Mouse (Mus musculus) urinary bladder, adult 2 months (tissue): ENCODE results near the gene Gm20708. TPM values are rescaled to one million over a fixed set of nuclear protein-coding genes. Genes with fewer than 3 reads are reported as not detected.
A peak's percentile ranks its signal among the peaks of the same experiment; 100 is the strongest.
"Not testable (repeated sequence)": the region's sequence is repeated elsewhere in the genome, so short reads cannot be mapped to it uniquely, and the experiment has no call there.

ENCODE experiments used
- DNase-seq: peaks from one replicate; pipeline ENCODE4 v3.0.0; 2022; ENCODE audit warnings: low spot score
- polyA plus RNA-seq: library from polyadenylated mRNA; depleted of rRNA; stranded (reverse); fragments of >200 nt; gene quantifications from 2 replicates; pipeline ENCODE4 v1.2.3, GENCODE M21; 2012

The Gm20708 gene
- polyA plus RNA-seq, 1 experiment = not detected

GRCm38 (mm10) chr11:117810401-117811046 is 1.1 kb downstream of the Gm20708 start:
- DNase-seq = peak; percentile 73

GRCm38 (mm10) chr11:117813867-117814266 is 4.4 kb downstream of the Gm20708 start:
- DNase-seq = no peak

- DNase-seq = no peak
Observed at GRCm38 (mm10) chr11:117814704-117815366, 5.4 kb downstream of the Gm20708 start.

GRCm38 (mm10) chr11:117815850-117816249 is 6.4 kb downstream of the Gm20708 start:
- DNase-seq = not testable (repeated sequence)

- no peak for DNase-seq
Observed at GRCm38 (mm10) chr11:117816389-117816996, 7.0 kb downstream of the Gm20708 start.

GRCm38 (mm10) chr11:117819095-117819494 is 9.6 kb downstream of the Gm20708 start:
- no peak for DNase-seq

- DNase-seq = no peak
Observed at GRCm38 (mm10) chr11:117820173-117820572, 10.7 kb downstream of the Gm20708 start.

- DNase-seq = no peak
Observed at GRCm38 (mm10) chr11:117821868-117822267, 12.4 kb downstream of the Gm20708 start.

GRCm38 (mm10) chr11:117822728-117823241 is 13.3 kb downstream of the Gm20708 start:
- DNase-seq = no peak

- DNase-seq = no peak
Observed at GRCm38 (mm10) chr11:117823411-117823810, 13.9 kb downstream of the Gm20708 start.

GRCm38 (mm10) chr11:117824060-117824969 is 14.8 kb downstream of the Gm20708 start:
- DNase-seq = peak; percentile 58

- DNase-seq = peak; percentile 48
Observed at GRCm38 (mm10) chr11:117825333-117826101, 16.0 kb downstream of the Gm20708 start, which contains the start of the genes Afmid and Tk1. Gene Afmid, plus strand, starts transcription at chr11:117825924. Gene Tk1, minus strand, starts transcription at chr11:117826092.

GRCm38 (mm10) chr11:117826164-117826563 is 16.7 kb downstream of the Gm20708 start:
- no peak for DNase-seq

- no peak for DNase-seq
Observed at GRCm38 (mm10) chr11:117826916-117827315, 17.4 kb downstream of the Gm20708 start.

GRCm38 (mm10) chr11:117827386-117827785 is 17.9 kb downstream of the Gm20708 start:
- no peak for DNase-seq

- no peak for DNase-seq
Observed at GRCm38 (mm10) chr11:117828149-117828887, 18.9 kb downstream of the Gm20708 start.

- no peak for DNase-seq
Observed at GRCm38 (mm10) chr11:117828888-117829604, 19.6 kb downstream of the Gm20708 start.

- DNase-seq = no peak
Observed at GRCm38 (mm10) chr11:117829671-117830215, 20.3 kb downstream of the Gm20708 start.

- DNase-seq = no peak
Observed at GRCm38 (mm10) chr11:117830401-117830800, 20.9 kb downstream of the Gm20708 start.
